Mouse (Mus musculus): ENCODE results near the gene Ablim2.

Ablim2 gene

GRCm38 (mm10) chr5:35915629-35916300 is 158.1 kb downstream of the Ablim2 start:
- no peak for DNase-seq (ENCODE audit: low spot score)

GRCm38 (mm10) chr5:35916666-35917065 is 159.0 kb downstream of the Ablim2 start:
- DNase-seq (ENCODE audit: low spot score) = no peak

- peak; percentile 46 for DNase-seq (ENCODE audit: low spot score)
Observed at GRCm38 (mm10) chr5:35918387-35918786, 160.7 kb downstream of the Ablim2 start.

- no peak for DNase-seq (ENCODE audit: low spot score)
Observed at GRCm38 (mm10) chr5:35920076-35920475, 162.4 kb downstream of the Ablim2 start.

GRCm38 (mm10) chr5:35920557-35920956 is 162.9 kb downstream of the Ablim2 start:
- DNase-seq (ENCODE audit: low spot score) = no peak

- DNase-seq (ENCODE audit: low spot score) = no peak
Observed at GRCm38 (mm10) chr5:35921141-35921540, 163.5 kb downstream of the Ablim2 start.

- no peak for DNase-seq (ENCODE audit: low spot score)
Observed at GRCm38 (mm10) chr5:35921595-35922254, 164.0 kb downstream of the Ablim2 start.

- DNase-seq (ENCODE audit: low spot score) = no peak
Observed at GRCm38 (mm10) chr5:35923448-35923847, 165.8 kb downstream of the Ablim2 start.

GRCm38 (mm10) chr5:35925171-35925634 is 167.5 kb downstream of the Ablim2 start:
- DNase-seq (ENCODE audit: low spot score) = no peak

GRCm38 (mm10) chr5:35926511-35926910 is 168.8 kb downstream of the Ablim2 start:
- DNase-seq (ENCODE audit: low spot score) = no peak

GRCm38 (mm10) chr5:35931296-35931695 is 173.6 kb downstream of the Ablim2 start:
- no peak for DNase-seq (ENCODE audit: low spot score)

GRCm38 (mm10) chr5:35933059-35933458 is 175.4 kb downstream of the Ablim2 start:
- no peak for DNase-seq (ENCODE audit: low spot score)
